Mouse (Mus musculus) small intestine, adult 2 months (tissue): ENCODE results near the gene Rgs21.

Experiments
- CTCF ChIP-seq: fragments of 200-500 bp; IDR thresholded peaks from 2 replicates; pipeline ENCODE4 v1.5.1; 2012; ENCODE audit warnings: low read depth, mild to moderate bottlenecking, control low read depth, inconsistent platforms, low read length, moderate library complexity, mixed read lengths; ENCODE audit not compliant: insufficient replicate concordance, insufficient read length; ENCODE audit errors: extremely low read depth
- POLR2A ChIP-seq: fragments of 200-500 bp; IDR thresholded peaks from 2 replicates; pipeline ENCODE4 v1.6.1; 2012; ENCODE audit warnings: low read depth, mild to moderate bottlenecking, control low read depth, inconsistent platforms, low read length, moderate library complexity

- TF ChIP-seq POLR2A: no peak
- no peak for TF ChIP-seq CTCF
Observed at GRCm38 (mm10) chr1:144544497-144544961, 22.9 kb downstream of the Rgs21 start.
